Mouse (Mus musculus) megakaryocyte, embryonic 14.5 days (primary cell): ENCODE results near the gene Polr2i. TPM values are rescaled to one million over a fixed set of nuclear protein-coding genes. Genes with fewer than 3 reads are reported as not detected.
A peak's percentile ranks its signal among the peaks of the same experiment; 100 is the strongest.
"Not testable (repeated sequence)": the region's sequence is repeated elsewhere in the genome, so short reads cannot be mapped to it uniquely, and the experiment has no call there.

Source experiments
- H3K27me3 ChIP-seq: replicated peaks from 2 replicates; pipeline ENCODE3; 2012; ENCODE audit warnings: inconsistent platforms
- H3K36me3 ChIP-seq: replicated peaks from 2 replicates; pipeline ENCODE3; 2012; ENCODE audit warnings: low read length, inconsistent platforms, mixed read lengths
- H3K4me1 ChIP-seq: 2 replicates; pipeline ENCODE4 v1.6.1; 2012; ENCODE audit warnings: inconsistent platforms
- H3K4me3 ChIP-seq: replicated peaks from 2 replicates; pipeline ENCODE3; 2012; ENCODE audit warnings: moderate library complexity, mild to moderate bottlenecking, inconsistent platforms
- H3K9me3 ChIP-seq: 2 replicates; pipeline ENCODE4 v1.6.1; 2012; ENCODE audit warnings: inconsistent platforms
- FLI1 ChIP-seq: IDR thresholded peaks from 2 replicates; pipeline ENCODE4 v1.6.1; 2012; ENCODE audit warnings: low read length, inconsistent platforms, mixed read lengths
- GATA1 ChIP-seq: IDR thresholded peaks from 3 replicates; pipeline ENCODE4 v1.6.1; 2012; ENCODE audit warnings: mixed read lengths, low read length, inconsistent platforms, borderline replicate concordance
- polyA plus RNA-seq: library from polyadenylated mRNA; stranded (reverse); fragments of >175 nt; gene quantifications from 2 replicates; pipeline ENCODE4 v1.2.3, GENCODE M21; 2012; ENCODE audit warnings: low replicate concordance; ENCODE audit not compliant: insufficient read depth

Gene Polr2i
- polyA plus RNA-seq, 1 experiment: 67.3 TPM

DNA sequence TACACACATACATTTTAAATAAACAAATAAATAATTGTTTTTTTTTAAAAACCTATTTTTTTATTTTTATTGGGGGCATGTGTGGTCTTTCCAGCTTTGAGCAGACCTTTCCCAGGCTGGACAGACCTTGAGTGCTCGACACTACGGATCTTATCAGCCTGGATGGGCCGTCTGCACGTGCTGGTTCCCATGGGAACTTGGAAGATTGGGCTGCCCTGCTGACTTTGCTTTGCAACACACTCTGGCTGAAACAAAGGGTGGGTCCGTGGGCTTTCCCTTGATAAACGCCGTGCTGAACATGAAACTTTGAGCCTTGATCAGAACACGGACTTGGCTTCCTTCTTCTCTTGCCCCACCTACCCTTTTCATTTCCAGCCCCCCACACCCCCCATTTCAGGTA lies 27.4 kb upstream of the Polr2i start:
- no peaks in the 10 kb centered on the region for H3K27me3 ChIP-seq
- H3K36me3 ChIP-seq: no peaks in the 10 kb centered on the region
- TF ChIP-seq GATA1 (no peak), FLI1 (no peak)
- peaks cover 12% of the 10 kb centered on the region for H3K4me1 ChIP-seq
- peak overlapping the region; percentile 44 for H3K4me3 ChIP-seq
- no peaks in the 10 kb centered on the region for H3K9me3 ChIP-seq

DNA sequence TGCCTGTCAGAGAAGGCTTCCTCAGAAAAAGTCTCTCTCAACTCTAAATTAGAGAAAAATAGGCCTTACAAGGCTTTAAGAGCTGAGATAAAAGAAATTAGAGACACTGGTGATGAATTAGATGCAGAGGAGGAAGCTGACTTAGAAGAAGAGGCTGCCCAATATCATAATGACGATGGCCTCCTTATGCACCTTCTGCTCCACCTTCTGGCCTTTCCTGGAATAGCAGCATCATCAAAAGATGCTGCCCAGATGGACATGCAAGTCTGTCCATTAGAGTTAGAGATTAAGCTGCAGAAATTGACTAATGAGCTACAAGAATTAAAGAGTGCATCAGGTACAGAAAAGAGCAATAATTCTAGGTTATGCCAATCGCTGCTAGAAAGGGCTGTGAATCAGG lies 26.4 kb upstream of the Polr2i start:
- no peaks in the 10 kb centered on the region for H3K36me3 ChIP-seq
- no peaks in the 10 kb centered on the region for H3K27me3 ChIP-seq
- TF ChIP-seq GATA1 (no peak), FLI1 (no peak)
- no peak overlapping the region for H3K4me3 ChIP-seq
- H3K4me1 ChIP-seq: peaks cover 12% of the 10 kb centered on the region
- H3K9me3 ChIP-seq: no peaks in the 10 kb centered on the region

DNA sequence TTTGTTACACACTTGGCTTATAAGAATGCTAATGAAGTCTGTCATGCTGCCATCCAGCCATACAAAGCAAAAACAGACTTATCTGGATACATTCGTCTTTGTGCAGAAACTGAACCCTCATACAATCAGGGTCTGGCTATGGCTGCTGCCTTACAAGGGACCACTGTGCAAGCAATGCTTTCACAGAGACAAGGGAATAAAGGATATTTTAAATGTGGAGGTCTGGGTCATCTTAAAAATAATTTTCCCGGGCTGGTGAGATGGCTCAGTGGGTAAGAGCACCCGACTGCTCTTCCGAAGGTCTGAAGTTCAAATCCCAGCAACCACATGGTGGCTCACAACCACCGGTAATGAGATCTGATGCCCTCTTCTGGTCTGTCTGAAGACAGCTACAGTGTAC lies 25.4 kb upstream of the Polr2i start:
- H3K27me3 ChIP-seq, H3K36me3 ChIP-seq, H3K4me3 ChIP-seq, H3K9me3 ChIP-seq: not testable (repeated sequence)
- peaks cover 12% of the 10 kb centered on the region for H3K4me1 ChIP-seq

DNA sequence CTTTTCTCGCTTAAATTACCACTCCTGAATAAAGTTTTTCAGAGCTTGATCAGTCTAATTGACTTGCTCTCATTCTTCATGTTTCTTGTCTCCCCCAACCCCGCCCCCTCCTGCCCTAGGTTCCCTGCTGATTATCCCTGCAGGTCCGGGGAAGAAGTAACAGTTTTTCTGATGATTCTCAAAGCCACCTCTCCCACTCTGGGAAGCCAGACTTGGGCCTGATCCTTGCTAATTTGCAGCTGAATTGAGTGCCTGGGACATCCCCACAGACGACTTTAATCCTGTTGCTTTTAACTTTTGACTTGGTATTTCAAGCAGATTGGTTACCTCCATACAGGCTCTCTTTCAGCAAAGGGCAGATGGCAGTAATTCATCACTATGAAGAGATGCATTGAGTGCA lies 20.7 kb upstream of the Polr2i start:
- Histone ChIP-seq H3K4me1 (no peaks in the 10 kb centered on the region), H3K9me3 (peaks cover 4% of the 10 kb centered on the region; the same call in 1 of the 2 replicates), H3K4me3 (no peak overlapping the region), H3K27me3 (peaks cover 2% of the 10 kb centered on the region), H3K36me3 (no peaks in the 10 kb centered on the region)
- no peak for TF ChIP-seq FLI1
- no peak for TF ChIP-seq GATA1

DNA sequence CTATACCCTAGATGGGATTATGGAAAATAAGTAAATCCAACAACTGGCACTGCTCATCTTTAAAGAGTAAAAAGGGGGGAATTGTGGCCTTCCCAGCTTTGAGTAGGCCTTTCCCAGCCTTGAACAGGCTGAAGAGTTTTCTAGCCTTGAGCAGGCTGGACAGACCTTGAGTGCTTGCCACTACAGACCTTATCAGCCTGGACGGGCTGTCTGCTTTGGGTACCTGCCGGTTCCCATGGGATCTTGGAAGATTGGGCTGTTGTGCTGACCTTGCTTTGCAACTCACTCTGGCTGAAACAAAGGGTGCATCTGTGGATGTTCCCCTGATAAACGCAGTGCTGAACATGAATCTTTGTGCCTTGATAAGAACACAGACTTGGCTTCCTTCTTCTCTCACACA lies 17.9 kb upstream of the Polr2i start:
- Histone ChIP-seq H3K27me3 (peaks cover 2% of the 10 kb centered on the region), H3K4me3 (no peak overlapping the region), H3K36me3 (no peaks in the 10 kb centered on the region), H3K9me3 (peaks cover 4% of the 10 kb centered on the region; the same call in 1 of the 2 replicates), H3K4me1 (peaks cover 13% of the 10 kb centered on the region)
- no peak for TF ChIP-seq FLI1
- TF ChIP-seq GATA1: no peak

DNA sequence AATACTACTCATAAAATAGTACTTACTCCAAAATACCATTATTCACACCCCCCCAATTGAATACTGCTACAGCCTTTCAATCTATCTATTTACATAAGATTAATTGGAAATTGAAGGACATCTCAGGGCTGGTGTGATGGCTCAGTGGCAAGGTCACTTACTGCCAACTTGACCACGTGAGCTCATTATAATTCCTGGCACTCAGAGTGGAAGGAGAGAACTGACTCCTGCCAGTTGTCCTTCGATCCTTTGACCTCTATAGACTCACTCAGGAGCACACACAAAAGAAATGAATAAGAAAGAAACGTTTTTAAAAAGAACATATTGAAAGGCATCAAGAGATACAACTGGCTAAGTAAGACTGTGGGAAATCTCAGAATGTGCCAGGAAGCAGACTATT lies 15.9 kb upstream of the Polr2i start:
- TF ChIP-seq GATA1 (no peak), FLI1 (no peak)
- Histone ChIP-seq H3K4me3 (no peak overlapping the region), H3K27me3 (peaks cover 2% of the 10 kb centered on the region), H3K4me1 (peaks cover 27% of the 10 kb centered on the region), H3K9me3 (peaks cover 4% of the 10 kb centered on the region; the same call in 1 of the 2 replicates), H3K36me3 (no peaks in the 10 kb centered on the region)

DNA sequence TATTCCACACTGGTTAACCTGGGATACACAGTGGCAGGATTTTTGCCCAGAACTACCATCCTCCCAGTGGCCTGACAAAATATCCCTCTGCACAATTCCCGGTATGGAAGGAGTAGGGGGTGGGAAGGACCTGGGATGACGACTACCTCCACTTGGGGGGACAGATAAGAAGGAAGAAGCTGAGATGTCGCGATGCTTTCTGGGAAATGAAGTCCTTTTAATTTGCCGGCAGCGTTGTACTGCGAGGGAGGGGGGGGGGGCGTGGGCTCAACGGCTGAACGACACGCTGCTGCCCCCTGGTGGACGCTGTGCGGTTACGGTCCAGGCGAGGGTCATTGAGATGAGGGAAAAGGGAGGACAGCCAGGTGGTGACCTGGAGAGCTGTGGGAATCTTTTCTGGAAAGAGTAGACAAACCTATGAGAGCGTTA lies 15.0 kb upstream of the Polr2i start:
- Histone ChIP-seq H3K9me3 (no peaks in the 10 kb centered on the region), H3K4me3 (peak overlapping the region; percentile 88), H3K36me3 (no peaks in the 10 kb centered on the region), H3K27me3 (peaks cover 2% of the 10 kb centered on the region), H3K4me1 (peaks cover 27% of the 10 kb centered on the region)
- no peak for TF ChIP-seq GATA1

DNA sequence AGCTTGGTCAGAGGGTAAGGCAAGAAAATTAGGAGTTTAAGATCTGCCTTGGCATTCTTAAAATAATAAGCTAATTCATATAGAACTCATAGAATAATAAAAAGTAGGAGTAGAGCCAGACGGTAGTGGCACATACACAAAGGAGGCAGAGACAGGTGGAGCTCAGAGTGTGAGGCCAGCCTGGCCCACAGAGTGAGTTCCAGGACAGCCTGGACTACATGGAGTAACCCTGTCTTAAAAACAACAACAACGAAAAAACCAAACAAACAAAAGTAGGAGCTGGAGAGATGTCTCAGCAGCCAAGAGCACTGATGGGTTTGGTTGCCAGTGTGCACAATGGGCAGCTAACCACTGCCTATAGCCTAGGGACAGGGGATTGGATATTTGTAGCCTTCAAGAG lies 14.5 kb upstream of the Polr2i start:
- Histone ChIP-seq H3K4me1 (peaks cover 27% of the 10 kb centered on the region), H3K9me3 (no peaks in the 10 kb centered on the region), H3K36me3 (peaks cover 2% of the 10 kb centered on the region), H3K4me3 (no peak overlapping the region), H3K27me3 (peaks cover 2% of the 10 kb centered on the region)
- TF ChIP-seq FLI1 (no peak), GATA1 (no peak)

GRCm38 (mm10) chr7:30219293-30220007 lies 12.3 kb upstream of the Polr2i start:
- Histone ChIP-seq H3K4me1 (peaks cover 27% of the 10 kb centered on the region), H3K27me3 (no peaks in the 10 kb centered on the region), H3K4me3 (peak overlapping the region; percentile 90), H3K36me3 (peaks cover 23% of the 10 kb centered on the region), H3K9me3 (peaks cover 17% of the 10 kb centered on the region)
- TF ChIP-seq GATA1 (no peak), FLI1 (no peak)

DNA sequence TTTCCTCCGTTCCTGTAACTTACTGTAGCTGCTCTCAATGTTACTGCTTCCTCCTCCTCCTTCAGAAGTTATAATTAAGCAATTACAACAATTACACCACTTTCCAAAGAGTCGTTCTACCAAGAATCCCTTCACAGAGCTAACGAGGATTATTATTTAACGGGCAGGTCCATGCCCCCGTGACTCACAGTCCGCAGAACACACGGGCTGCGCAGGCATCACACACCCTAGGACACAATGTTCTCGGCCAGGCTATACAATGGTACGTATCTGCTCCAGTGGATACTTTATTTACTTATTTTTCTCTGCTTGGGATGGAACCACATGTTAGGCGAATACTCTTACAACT lies 11.8 kb upstream of the Polr2i start:
- Histone ChIP-seq H3K27me3 (no peaks in the 10 kb centered on the region), H3K4me1 (peaks cover 27% of the 10 kb centered on the region), H3K4me3 (peak overlapping the region; percentile 90), H3K9me3 (peaks cover 17% of the 10 kb centered on the region), H3K36me3 (peaks cover 28% of the 10 kb centered on the region)
- TF ChIP-seq FLI1 (no peak), GATA1 (no peak)

- peaks cover 40% of the 10 kb centered on the region for H3K36me3 ChIP-seq
- no peak for TF ChIP-seq FLI1
- H3K4me3 ChIP-seq: no peak overlapping the region
- peaks cover 25% of the 10 kb centered on the region for H3K4me1 ChIP-seq
- H3K9me3 ChIP-seq: peaks cover 17% of the 10 kb centered on the region
- no peaks in the 10 kb centered on the region for H3K27me3 ChIP-seq
Observed at GRCm38 (mm10) chr7:30221433-30221832, 10.3 kb upstream of the Polr2i start.
